In genomic region chr9:61271769-61272352, GRCm38 (mm10) we compare ENCODE assay signal across 26 mouse cellular contexts.
DNase-seq lines count a peak whose midpoint lies in the region; ATAC-seq and TF ChIP-seq lines count a peak whose summit lies in the region.
"Had no signal": no experiment of that assay in that cellular context is flagged by ENCODE, and none has a peak within 500 bp of the region (broad histone marks: within the 10 kb centered on the region; RNA-seq: fewer than 3 reads in every experiment).

No protein-coding gene starts in this region.

- DNase-seq in embryo, embryonic 10 days (ENCODE audit: low spot score) = peak; percentile 3
- DNase-seq in embryo, embryonic 10.5 days (ENCODE audit: low spot score) = no peak
- DNase-seq in midbrain, embryonic 10.5 days (ENCODE audit: low spot score) = no peak
- no peak for DNase-seq in thymus, postnatal 14 days
- no peak for DNase-seq in forebrain, postnatal 0 days
- DNase-seq: adrenal gland, postnatal 10 days; adrenal gland, postnatal 36 days; B cell, adult 2 months; cerebellum, adult 18-20 months; cerebellum, adult 9-10 months; cerebellum, postnatal 14 days; gastrocnemius, postnatal 25 days; heart, adult 18-20 months; heart, postnatal 14 days; heart, postnatal 4 days had no signal

- no peak overlapping the region for H3K9ac ChIP-seq in midbrain, embryonic 15.5 days
- no peak overlapping the region for H3K9ac ChIP-seq in liver, embryonic 12.5 days
- no peak overlapping the region for H3K9ac ChIP-seq in forebrain, postnatal 0 days
- H3K9ac ChIP-seq: embryonic facial prominence, embryonic 12.5 days; embryonic facial prominence, embryonic 15.5 days; heart, embryonic 13.5 days; hindbrain, embryonic 14.5 days had no signal

- ATAC-seq in midbrain, embryonic 15.5 days (replicated peaks) = no peak
- peak; percentile 57; the same call in 1 of the 2 replicates for ATAC-seq in liver, embryonic 12.5 days
- ATAC-seq in forebrain, postnatal 0 days = no peak
- ATAC-seq: forebrain, embryonic 14.5 days; hindbrain, postnatal 0 days; inflammation-experienced regulatory T-cells, adult 6 months; Patski had no signal

- peaks cover 38% of the 10 kb centered on the region for H3K27me3 ChIP-seq in midbrain, embryonic 10.5 days (ENCODE audit: low read depth, poor library complexity, severe bottlenecking)
- H3K27me3 ChIP-seq in midbrain, embryonic 15.5 days (replicated peaks) = no peaks in the 10 kb centered on the region; the same call in 1 of the 2 replicates
- peaks cover 65% of the 10 kb centered on the region for H3K27me3 ChIP-seq in liver, embryonic 12.5 days (replicated peaks)
- no peaks in the 10 kb centered on the region; the same call in 1 of the 2 replicates for H3K27me3 ChIP-seq in forebrain, postnatal 0 days (ENCODE audit: insufficient read depth, low read length)
- H3K27me3 ChIP-seq: embryonic facial prominence, embryonic 12.5 days; Patski had no signal

- no peaks in the 10 kb centered on the region for H3K9me3 ChIP-seq in midbrain, embryonic 10.5 days (replicated peaks)
- H3K9me3 ChIP-seq in midbrain, embryonic 15.5 days = no peaks in the 10 kb centered on the region
- no peaks in the 10 kb centered on the region for H3K9me3 ChIP-seq in liver, embryonic 12.5 days (replicated peaks)
- no peaks in the 10 kb centered on the region for H3K9me3 ChIP-seq in forebrain, postnatal 0 days (ENCODE audit: low read length)
- H3K9me3 ChIP-seq: embryonic facial prominence, embryonic 12.5 days; embryonic facial prominence, embryonic 15.5 days; G1E; heart, embryonic 13.5 days had no signal

- H3K4me1 ChIP-seq in midbrain, embryonic 10.5 days = peaks cover 39% of the 10 kb centered on the region
- no peaks in the 10 kb centered on the region for H3K4me1 ChIP-seq in midbrain, embryonic 15.5 days
- H3K4me1 ChIP-seq in liver, embryonic 12.5 days = no peaks in the 10 kb centered on the region
- H3K4me1 ChIP-seq in forebrain, postnatal 0 days (ENCODE audit: insufficient read depth) = no peaks in the 10 kb centered on the region
- H3K4me1 ChIP-seq: embryonic facial prominence, embryonic 12.5 days; heart, embryonic 13.5 days had no signal

- WGBS in midbrain, embryonic 10.5 days = 76% methylated on average over 5 of the region's 5 CpGs
- 68% methylated on average over 5 of the region's 5 CpGs for WGBS in midbrain, embryonic 15.5 days
- 41% methylated on average over 5 of the region's 5 CpGs for WGBS in liver, embryonic 12.5 days (ENCODE audit: insufficient replicate concordance)
- WGBS in forebrain, postnatal 0 days = 92% methylated on average over 5 of the region's 5 CpGs

- H3K4me3 ChIP-seq in midbrain, embryonic 10.5 days = no peak overlapping the region
- H3K4me3 ChIP-seq in midbrain, embryonic 15.5 days = no peak overlapping the region
- no peak overlapping the region for H3K4me3 ChIP-seq in liver, embryonic 12.5 days
- no peak overlapping the region for H3K4me3 ChIP-seq in forebrain, postnatal 0 days (ENCODE audit: low read depth, low read length)
- H3K4me3 ChIP-seq: embryonic facial prominence, embryonic 12.5 days; embryonic facial prominence, embryonic 15.5 days; heart, embryonic 13.5 days had no signal

- H3K4me2 ChIP-seq in midbrain, embryonic 15.5 days = no peak overlapping the region
- H3K4me2 ChIP-seq in liver, embryonic 12.5 days = no peak overlapping the region
- H3K4me2 ChIP-seq in forebrain, postnatal 0 days (ENCODE audit: low read depth) = no peak overlapping the region
- H3K4me2 ChIP-seq: embryonic facial prominence, embryonic 12.5 days; embryonic facial prominence, embryonic 15.5 days; heart, embryonic 13.5 days; hindbrain, embryonic 14.5 days had no signal

- TF ChIP-seq CTCF in forebrain, postnatal 0 days (IDR thresholded peaks at IDR 0.05; ENCODE audit: low read depth) = no peak

- 0 out of 2 replicates have a peak overlapping the region, but pooled peaks have one; percentile 13 for H3K27ac ChIP-seq in midbrain, embryonic 10.5 days (replicated peaks)
- no peak overlapping the region for H3K27ac ChIP-seq in midbrain, embryonic 15.5 days
- H3K27ac ChIP-seq in liver, embryonic 12.5 days = no peak overlapping the region
- no peak overlapping the region for H3K27ac ChIP-seq in forebrain, postnatal 0 days (ENCODE audit: low read depth, low read length)
- H3K27ac ChIP-seq: embryonic facial prominence, embryonic 12.5 days; embryonic facial prominence, embryonic 15.5 days; heart, embryonic 13.5 days; hindbrain, embryonic 14.5 days; hindbrain, postnatal 0 days had no signal

- no peaks in the 10 kb centered on the region for H3K36me3 ChIP-seq in midbrain, embryonic 10.5 days
- no peaks in the 10 kb centered on the region for H3K36me3 ChIP-seq in midbrain, embryonic 15.5 days (replicated peaks)
- no peaks in the 10 kb centered on the region for H3K36me3 ChIP-seq in liver, embryonic 12.5 days
- H3K36me3 ChIP-seq in forebrain, postnatal 0 days (ENCODE audit: insufficient read depth) = no peaks in the 10 kb centered on the region
- H3K36me3 ChIP-seq: embryonic facial prominence, embryonic 12.5 days; embryonic facial prominence, embryonic 15.5 days; G1E; heart, embryonic 13.5 days had no signal
